Mouse (Mus musculus): ENCODE measurements around the gene Gm17359.

DNA sequence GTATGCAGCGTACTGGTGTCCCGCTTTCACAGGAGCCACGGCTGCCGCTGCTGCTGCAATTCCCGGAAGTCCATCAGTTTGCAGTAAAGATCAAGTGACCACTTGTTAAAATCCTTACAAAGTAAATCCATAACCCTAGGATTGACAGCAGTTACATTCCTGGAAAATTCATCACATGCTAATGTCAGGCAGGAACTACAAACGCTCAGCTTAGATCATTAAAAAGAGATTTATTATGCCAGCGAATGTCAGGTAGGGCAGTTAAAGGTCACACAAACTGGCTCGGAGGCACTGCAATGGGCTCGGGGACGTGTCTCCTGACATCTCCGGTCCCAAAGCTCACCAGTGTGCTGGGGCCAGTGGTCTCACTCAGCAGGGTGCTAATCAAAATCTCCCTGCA, 119.3 kb downstream of the Gm17359 start:
- TF ChIP-seq CTCF (conservative IDR thresholded peaks at IDR 0.05 in 1 of 2, IDR thresholded peaks at IDR 0.05 in 1 of 2; ENCODE audit: low read depth in 2 of 2, low read length in 2 of 2) (no peak), POLR2A (IDR thresholded peaks at IDR 0.05; ENCODE audit: low read depth, low read length) (no peak), GABPA (IDR thresholded peaks at IDR 0.05; ENCODE audit: insufficient replicate concordance, low read depth, low read length) (no peak), ZC3H11A (IDR thresholded peaks at IDR 0.05; ENCODE audit: low read depth, low read length) (no peak), MAX (IDR thresholded peaks at IDR 0.05; ENCODE audit: low read length) (no peak), USF2 (conservative IDR thresholded peaks at IDR 0.05; ENCODE audit: low read depth, low read length) (no peak), ZNF384 (IDR thresholded peaks at IDR 0.05; ENCODE audit: low read depth, low read length) (no peak), E2F4 (IDR thresholded peaks at IDR 0.05; ENCODE audit: insufficient replicate concordance, low read depth, low read length) (no peak), EP300 (IDR thresholded peaks at IDR 0.05; ENCODE audit: low read length) (no peak), USF1 (IDR thresholded peaks at IDR 0.05; ENCODE audit: low read depth, low read length) (no peak), MAFK (IDR thresholded peaks at IDR 0.05; ENCODE audit: insufficient replicate concordance, low read length) (no peak), PAX5 (IDR thresholded peaks at IDR 0.05; ENCODE audit: low read length) (no peak)
